Mouse (Mus musculus) brain, embryonic 18.5 days (tissue): ENCODE measurements around the gene Myod1.

ENCODE experiments used
- DNase-seq: peaks from one replicate; pipeline ENCODE4 v3.0.0-alpha.2; 2012; ENCODE audit warnings: low read depth, low spot score

The Myod1 gene

DNA sequence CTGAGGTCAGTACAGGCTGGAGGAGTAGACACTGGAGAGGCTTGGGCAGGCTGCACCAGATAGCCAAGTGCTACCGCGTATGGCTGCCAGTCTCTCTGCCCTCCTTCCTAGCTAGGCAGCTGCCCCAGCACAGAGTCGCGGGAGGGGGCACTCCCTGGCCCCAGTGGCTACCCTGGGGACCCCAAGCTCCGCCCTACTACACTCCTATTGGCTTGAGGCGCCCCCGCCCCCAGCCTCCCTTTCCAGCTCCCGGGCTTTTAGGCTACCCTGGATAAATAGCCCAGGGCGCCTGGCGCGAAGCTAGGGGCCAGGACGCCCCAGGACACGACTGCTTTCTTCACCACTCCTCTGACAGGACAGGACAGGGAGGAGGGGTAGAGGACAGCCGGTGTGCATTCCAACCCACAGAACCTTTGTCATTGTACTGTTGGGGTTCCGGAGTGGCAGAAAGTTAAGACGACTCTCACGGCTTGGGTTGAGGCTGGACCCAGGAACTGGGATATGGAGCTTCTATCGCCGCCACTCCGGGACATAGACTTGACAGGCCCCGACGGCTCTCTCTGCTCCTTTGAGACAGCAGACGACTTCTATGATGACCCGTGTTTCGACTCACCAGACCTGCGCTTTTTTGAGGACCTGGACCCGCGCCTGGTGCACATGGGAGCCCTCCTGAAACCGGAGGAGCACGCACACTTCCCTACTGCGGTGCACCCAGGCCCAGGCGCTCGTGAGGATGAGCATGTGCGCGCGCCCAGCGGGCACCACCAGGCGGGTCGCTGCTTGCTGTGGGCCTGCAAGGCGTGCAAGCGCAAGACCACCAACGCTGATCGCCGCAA is at the start of gene Myod1:
TSS of gene Myod1 (plus strand) at position 303 of the 836 bp plus-strand sequence.
- no peak for DNase-seq

DNA sequence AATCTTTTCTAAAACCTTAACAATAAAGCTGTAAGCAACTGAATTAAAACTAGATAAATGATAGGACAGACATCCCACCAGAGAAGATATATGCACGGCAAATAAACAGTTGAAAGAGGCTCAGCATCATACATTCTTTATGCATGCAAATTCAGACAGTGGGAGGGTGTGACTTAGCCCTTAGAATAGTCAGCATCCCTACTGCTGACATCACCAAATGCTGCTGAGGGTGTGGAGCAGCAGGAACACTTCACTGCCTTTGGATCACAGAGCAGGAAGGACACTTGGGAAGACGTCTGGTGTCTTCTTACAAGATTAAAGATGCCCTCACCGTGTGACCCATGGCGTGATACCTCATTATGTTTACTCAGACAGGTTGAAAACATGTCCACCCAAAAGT is 48.4 kb upstream of the Myod1 start:
- DNase-seq = no peak

DNA sequence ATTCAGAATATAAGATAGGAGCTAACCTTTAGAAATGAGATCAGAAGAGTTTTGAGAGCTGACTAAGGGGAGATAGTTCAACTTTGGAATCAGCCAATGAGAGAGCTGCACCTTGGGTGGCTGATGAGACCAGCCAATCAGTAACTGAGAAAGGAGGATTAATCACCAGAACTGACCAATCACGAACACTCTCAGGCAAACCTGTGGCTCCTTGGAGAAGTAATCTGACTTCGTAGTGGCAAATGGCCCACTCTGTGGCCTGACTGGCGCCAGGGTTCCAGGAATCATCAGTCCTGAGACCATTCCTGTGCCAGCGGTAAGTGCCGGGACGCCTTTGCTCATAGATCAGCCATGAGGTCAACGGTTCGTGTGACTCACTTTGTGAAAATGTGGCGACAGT is 38.9 kb upstream of the Myod1 start:
- no peak for DNase-seq

DNA sequence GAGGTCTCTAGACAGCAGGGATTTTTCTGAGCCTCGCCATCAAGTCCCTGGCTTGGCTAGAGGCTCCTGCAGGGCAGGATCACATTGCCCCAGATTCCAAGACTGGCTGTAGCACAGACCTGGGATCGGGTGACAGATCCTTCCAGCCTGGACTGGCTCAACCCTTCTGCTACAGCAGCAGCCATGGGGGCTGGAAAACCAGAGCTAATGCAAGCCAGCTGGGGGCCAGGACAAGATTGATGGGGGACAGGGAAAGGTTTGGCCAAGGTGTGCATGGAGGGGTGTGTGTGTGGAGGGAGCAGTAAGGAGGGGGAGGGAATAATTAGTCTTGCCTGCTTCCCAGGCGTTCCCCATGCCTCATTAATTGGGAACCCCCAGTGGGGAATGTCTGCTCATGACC is 36.5 kb upstream of the Myod1 start:
- DNase-seq = no peak

DNA sequence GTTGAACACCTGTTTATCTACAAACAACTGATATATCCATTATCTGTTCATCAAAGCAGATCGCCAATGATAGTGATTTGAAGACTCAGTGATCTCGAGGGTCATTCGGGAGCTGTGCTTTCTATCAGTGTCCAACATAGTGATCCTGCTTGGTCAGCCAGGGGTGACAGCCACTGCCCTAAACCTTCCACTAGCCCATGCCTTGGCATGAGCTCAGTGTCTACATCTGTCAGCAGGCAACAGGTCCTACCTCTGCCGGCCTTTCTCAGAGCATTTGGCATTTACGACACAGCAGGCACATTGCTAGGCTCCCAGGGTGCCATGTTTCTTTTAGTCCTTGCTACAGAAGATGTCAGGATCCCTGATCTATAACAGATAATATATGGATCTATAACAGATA is 36.0 kb upstream of the Myod1 start:
- no peak for DNase-seq

DNA sequence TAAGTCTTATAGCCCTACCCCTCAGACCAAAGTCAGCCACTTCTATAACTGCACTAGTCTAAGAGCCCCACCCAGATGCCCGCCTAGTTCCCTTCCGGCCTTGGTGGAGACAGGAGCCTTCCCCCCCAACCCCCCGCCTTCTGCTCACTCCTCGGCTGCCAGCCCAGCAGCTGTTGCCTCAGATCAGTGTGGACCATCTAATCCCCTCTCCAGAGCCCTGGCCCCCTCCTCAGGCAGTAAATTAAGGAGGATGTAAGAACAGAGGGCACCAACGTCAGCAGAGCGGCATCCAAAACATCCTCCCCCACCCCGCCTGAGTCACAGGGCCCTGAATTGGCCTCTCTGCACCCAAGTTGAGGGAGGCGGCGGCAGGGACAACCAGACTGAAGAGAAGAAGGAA is 34.8 kb upstream of the Myod1 start:
- DNase-seq = no peak

DNA sequence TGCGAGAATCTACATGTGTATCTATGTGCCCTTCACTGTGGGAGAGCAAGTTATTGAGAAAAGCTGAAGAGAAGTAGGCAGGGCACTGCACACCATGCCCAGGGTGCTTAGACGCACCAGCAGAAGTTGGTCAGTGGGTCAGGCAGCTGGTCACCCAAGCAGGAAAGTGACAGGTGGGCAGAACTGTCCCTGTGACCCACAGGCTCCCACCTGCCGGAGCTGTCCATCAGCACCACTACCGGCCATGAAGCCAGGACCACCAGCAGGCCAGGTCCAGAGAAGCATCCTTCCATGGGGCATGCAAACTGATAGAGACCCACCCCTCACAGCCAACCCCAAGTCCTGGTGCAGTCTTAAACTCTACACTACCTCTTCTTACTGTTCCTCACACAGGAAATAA is 28.6 kb upstream of the Myod1 start:
- DNase-seq = no peak

DNA sequence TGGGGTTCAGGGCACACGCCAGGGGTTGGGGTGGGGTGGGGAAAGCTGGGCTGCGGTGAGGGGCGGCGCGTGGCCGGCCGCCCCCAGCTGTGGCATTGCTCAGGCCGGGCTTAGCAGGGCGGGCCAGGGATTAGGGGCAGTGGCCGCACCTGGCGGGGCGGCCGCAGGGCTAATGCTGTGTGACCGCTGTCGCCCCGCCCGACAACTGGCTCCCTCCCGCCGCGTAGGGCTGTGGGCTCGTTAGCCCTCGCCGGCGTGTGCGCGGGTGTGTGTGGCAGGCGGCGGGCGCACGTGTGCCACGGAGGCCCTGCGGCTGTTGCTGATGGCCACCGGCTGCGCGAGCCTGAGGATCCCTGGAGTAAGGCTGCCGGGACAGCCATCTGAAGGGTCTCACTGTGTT is 27.5 kb upstream of the Myod1 start:
- no peak for DNase-seq

DNA sequence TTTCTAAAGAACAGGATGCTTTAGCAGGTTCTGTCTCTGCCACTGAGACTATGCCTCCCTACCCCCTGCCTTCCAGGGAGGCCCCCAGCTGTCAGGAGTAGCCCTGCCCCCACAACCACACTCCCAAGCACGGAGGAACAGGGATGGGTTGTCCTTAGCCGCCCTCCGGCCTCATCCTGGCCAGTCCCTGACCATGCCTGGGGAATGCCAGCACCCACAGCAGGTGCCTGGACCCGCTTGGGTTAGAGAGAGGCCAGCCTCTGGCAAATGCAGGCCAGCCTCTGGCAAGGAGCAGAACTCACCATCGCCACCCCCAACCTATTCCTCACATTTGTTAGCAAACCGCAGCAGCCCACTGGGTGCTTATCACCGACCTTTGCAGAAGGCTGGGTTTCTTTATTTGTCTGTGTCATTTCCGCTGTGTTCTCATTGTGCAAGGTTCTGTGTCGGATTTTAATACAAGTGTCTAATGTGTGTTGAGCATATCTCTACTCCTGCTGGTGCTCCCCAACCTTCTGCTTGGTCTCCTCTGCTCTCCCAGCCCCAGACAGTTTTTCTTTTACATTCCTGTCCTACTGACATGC is 26.1 kb upstream of the Myod1 start:
- DNase-seq = no peak

DNA sequence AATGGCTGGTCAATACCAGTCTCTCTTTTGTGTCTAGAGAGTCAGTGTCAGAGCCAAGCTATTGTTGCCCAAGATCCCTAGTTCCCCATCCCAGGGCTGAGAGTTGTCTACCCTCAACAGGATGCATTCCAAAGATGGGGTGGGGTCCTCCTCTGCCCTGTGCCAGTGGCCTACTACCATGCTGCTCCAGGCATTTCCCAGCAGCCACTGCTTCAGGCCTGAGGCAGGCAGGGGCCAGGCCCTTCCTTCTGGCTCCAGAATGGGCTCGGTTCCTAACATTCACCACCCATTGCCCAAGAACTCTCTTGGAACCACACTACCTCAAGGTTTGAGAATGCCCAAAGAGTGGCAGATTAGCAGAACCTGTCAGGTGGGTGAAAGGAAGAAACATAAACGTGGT is 23.5 kb upstream of the Myod1 start:
- DNase-seq = no peak

DNA sequence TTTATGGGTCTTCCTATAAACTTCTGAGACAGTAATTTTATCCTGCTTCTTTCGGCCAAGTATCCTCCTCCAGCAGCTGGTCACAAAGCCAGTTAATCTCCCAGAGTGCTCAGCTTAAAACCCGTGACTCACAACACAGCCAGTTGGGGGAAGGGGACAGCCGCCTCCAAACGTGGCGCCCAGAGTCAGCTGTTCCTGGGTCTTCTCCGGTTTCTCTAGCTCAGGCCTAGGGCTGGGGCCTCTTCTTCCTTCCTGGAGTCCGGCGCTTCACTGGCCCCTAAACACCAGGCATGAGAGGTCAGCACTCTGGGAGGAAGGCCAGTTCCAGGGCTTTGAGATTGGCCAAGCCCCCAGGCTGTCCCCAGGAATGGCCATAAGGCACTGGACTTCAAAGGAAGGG is 23.1 kb upstream of the Myod1 start:
- DNase-seq = no peak

DNA sequence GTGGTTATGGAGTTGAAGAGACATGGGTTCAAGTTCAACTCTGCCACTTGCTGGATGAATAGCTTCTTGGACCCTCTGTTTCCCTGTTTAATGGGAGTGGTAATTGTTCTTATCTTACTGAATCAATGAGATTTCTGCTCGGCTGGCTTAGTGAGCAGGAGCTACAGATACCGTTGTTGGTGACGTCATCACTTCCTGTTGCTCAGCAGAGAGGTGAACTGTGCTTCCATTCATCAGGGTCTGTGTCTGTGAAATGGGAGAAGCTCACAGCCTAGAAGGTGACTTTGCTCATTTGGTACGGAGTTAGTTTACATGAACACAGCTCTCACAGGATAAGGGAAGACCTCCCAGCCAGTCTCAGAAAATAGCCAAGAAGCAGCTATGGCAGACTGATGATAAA is 22.4 kb upstream of the Myod1 start:
- no peak for DNase-seq

DNA sequence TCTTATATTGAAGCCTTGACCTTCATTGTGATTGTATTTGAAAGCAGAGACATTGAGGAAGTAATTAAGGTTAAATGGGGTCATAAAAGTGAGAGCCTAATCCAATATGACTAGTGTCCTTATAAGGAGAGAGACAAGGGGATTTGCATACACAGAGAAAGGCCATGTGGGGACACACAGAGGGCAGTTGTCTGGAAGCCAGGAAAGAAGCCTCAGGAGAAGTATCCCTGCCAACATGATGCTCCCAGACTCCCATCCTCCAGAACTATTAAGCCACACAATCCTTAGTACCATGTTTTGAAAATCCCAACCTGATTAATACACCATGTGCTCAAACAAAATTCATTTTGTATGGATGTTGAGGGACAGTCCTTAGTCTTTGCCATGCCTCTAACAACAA is 14.5 kb upstream of the Myod1 start:
- DNase-seq = no peak

DNA sequence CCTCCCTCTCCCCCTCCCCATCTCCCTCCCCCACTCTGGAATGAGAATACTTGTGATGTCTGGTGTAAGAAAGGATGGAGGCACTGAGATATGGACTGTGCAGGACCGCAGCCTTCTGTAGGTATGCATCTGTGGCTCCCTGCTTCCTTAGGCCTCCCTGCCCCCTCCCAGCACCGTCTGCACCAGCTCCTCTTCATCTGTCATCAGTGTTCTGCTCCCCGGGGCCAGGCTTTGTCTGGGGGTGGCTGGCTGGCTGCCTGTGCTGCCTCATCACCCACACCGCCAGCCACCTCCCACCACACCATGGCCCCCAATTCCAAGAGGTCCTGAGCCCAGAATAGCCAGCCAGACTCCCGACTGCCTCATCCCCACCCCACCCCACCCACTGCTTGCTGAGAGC is 12.1 kb upstream of the Myod1 start:
- DNase-seq = no peak

DNA sequence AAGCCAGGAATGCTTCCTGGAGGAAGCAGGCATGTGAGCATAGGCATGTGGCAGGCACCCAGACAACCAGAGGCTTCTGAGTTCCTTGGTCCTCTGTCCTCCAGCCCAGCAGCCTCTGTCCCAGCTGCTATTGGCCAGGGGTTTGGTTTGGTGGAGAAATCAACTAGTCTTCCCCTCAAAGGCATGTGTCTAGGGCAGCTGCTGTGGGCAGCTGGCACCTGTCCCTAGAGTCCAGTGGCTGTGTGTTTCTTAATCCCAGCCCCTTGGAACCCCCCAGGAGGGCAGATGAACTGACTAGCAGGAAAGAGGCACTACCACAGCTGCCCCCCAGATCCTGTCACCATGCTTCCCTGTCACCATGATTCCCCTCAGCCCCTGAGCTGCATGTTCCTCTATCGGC is 10.5 kb upstream of the Myod1 start:
- DNase-seq = no peak

DNA sequence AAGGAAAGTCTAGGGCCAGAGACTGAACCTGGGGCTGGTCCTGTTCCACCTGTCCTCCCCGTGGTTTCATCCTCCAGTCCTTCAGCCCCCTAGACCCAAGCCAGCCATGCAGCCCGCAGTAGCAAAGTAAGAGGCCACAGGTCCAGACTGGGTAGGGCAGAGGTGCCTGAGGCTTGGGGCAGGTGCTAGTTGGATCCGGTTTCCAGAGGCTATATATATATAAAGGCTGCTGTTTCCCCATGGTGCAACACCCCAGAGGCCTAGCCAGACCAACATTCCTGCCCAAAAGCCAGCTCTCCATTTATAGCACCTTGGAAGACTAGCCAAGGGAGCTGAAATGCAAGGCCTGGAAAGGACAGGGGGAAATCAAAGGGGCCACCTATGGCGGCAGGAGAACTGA is 5.2 kb upstream of the Myod1 start:
- DNase-seq = no peak

DNA sequence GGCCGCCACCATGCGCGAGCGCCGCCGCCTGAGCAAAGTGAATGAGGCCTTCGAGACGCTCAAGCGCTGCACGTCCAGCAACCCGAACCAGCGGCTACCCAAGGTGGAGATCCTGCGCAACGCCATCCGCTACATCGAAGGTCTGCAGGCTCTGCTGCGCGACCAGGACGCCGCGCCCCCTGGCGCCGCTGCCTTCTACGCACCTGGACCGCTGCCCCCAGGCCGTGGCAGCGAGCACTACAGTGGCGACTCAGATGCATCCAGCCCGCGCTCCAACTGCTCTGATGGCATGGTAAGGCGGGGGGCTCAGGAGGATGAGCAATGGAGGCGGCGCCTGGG is 703 bp downstream of the Myod1 start:
- no peak for DNase-seq

DNA sequence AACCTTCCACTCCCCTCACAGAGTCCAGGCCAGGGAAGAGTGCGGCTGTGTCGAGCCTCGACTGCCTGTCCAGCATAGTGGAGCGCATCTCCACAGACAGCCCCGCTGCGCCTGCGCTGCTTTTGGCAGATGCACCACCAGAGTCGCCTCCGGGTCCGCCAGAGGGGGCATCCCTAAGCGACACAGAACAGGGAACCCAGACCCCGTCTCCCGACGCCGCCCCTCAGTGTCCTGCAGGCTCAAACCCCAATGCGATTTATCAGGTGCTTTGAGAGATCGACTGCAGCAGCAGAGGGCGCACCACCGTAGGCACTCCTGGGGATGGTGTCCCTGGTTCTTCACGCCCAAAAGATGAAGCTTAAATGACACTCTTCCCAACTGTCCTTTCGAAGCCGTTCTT is 1.8 kb downstream of the Myod1 start:
- DNase-seq = no peak

DNA sequence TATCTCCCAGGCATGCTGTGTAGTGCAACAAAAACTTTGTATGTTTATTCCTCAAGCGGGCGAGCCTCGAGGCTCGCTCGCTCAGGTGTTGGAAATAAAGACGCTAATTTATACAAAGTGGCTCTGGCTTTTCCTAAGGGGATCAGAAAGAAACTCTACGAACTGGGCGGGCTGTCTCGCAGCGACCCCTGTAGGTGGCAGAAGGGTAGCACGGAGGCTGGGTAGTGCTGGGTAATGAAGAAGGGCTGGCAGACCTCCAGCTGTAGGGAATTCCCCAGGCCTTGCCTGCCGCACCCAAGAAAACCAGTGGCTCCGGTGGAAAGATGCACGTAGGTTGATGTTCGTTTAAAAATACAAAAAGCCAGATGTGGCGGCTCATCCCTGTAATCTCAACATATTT is 2.7 kb downstream of the Myod1 start:
- no peak for DNase-seq

DNA sequence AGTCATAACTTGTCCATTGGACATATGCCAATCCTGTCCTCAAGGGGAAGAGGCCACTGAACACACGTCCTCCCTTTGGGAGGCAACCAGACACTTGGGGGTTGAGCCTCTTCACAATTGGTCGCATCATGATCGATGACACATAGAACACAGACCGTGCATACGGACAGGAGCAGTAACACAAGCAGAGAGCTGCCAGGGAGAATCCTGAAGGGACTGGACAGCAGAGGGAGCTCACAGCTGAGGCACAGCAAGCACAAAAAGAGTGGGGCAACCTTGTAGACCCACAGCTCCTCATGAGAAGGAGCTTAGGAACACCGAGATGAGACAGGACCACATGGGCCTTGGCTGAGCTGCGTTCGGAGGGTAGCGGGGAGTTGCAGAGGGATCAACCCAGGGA is 4.4 kb downstream of the Myod1 start:
- no peak for DNase-seq

DNA sequence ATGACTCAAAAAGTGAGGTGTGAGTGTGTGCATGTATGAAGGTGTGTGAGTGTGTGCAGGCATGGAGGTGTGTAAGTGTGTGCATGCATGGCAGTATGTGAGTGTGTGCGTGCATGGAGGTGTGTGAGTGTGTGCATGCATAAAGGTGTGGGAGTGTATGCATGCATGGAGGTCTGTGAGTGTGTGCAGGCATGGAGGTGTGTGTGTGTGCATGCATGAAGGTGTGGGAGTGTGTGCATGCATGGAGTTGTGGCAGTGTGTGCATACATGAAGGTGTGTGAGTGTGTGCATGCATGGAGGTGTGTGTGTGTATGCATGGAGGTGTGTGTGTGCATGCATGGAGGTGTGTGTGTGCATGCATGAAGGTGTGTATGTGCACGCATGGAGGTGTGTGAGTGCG is 11.2 kb downstream of the Myod1 start:
- DNase-seq = no peak

DNA sequence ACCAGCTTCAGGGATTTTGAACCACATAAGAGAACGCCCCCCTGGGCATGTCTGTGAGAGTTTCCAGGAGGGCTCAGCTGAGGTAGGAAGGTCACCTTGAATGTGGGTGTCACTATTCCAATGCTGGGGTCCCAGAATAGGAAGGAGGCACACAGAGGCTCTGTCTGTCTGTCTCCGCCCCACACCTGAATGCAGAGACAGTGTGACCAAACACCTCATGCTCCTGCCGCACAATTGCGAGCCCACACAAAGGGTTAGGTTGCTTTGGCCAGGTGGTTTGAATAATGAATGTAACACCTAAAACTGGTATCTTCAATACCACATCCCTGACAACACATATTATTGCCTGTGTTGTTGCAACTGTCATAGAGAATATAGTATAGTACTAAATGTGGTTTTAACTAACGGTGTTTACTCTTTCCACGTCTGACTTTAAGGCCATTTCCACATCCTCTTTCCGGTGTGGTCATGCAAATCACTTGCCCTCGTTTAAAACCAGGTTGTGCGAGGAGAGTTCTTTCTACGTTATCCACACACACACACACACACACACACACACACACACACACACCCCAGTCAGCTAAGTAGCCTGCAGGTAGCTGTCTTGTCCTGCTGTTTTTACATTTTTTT is 13.3 kb downstream of the Myod1 start:
- DNase-seq = no peak

DNA sequence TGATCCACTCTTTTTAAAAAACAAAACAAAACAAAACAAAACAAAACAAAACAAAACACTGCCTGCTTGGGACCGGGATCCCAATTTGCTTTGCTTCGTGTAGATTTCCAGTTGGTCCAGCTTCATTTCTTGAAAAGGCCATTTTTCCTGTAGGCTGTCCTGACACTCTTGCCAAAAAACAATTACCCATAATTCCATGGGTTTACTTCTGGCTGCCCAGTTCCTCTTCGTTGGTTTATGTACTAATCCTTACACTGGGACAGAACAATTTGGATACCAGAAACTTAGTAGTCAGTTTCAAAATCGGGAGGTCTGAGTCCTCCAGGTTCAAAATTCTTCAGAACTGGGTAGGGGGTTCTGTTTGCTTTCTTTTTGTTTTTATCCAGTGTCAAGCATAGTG is 14.0 kb downstream of the Myod1 start:
- DNase-seq = no peak
